11 mouse cellular contexts compared by ENCODE assay signal in the genomic region with DNA sequence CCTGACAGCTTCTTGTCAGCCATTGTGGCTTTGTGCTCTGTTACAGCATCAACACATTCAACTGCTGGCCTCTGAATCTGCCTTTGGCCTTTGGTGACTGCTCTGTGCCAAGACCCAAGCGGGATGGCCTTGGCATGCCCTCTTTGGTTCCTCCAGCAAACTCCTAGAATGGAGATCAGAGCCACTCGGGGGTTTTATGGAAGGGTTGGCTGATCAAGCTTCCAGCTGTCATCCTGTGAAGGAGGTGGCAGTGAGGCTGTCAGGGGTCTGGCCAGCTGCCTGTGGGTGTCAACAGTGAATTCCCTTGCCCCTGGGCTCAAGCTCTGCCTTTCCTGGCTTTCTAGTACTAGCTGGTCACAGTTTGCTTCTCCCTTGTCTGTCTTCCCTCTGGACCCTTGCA.
A peak's percentile ranks its signal among the peaks of the same experiment; 100 is the strongest.
DNase-seq lines count a peak whose midpoint lies in the region; ATAC-seq and TF ChIP-seq lines count a peak whose summit lies in the region.
"Had no signal": no experiment of that assay in that cellular context is flagged by ENCODE, and none has a peak within 500 bp of the region (broad histone marks: within the 10 kb centered on the region; RNA-seq: fewer than 3 reads in every experiment).

No protein-coding gene starts in this region.

- peak; percentile 70 for DNase-seq in gastrocnemius, adult 2 months
- DNase-seq in lung, postnatal 36 days, result peak; percentile 54
- no peak for DNase-seq in kidney, postnatal 4 days
- DNase-seq in thymus, postnatal 14 days, result no peak
- DNase-seq: spleen, adult 18-20 months; thymus, postnatal 36 days had no signal

- H3K36me3 ChIP-seq in hindbrain, embryonic 16.5 days (ENCODE audit: control insufficient read depth, insufficient read depth, low read length), result no peaks in the 10 kb centered on the region
- H3K36me3 ChIP-seq in hindbrain, embryonic 13.5 days, result no peaks in the 10 kb centered on the region
- no peaks in the 10 kb centered on the region for H3K36me3 ChIP-seq in heart, embryonic 15.5 days
- H3K36me3 ChIP-seq: G1E; neural tube, embryonic 13.5 days had no signal

- WGBS in hindbrain, embryonic 16.5 days, result 38% methylated on average over 2 of the region's 2 CpGs
- WGBS in hindbrain, embryonic 13.5 days, result 59% methylated on average over 2 of the region's 2 CpGs
- WGBS in heart, embryonic 15.5 days, result 22% methylated on average over 2 of the region's 2 CpGs

- no peaks in the 10 kb centered on the region for H3K9me3 ChIP-seq in hindbrain, embryonic 16.5 days (ENCODE audit: control insufficient read depth, low read length)
- H3K9me3 ChIP-seq in hindbrain, embryonic 13.5 days, result no peaks in the 10 kb centered on the region
- no peaks in the 10 kb centered on the region for H3K9me3 ChIP-seq in heart, embryonic 15.5 days (replicated peaks)
- H3K9me3 ChIP-seq: G1E; neural tube, embryonic 13.5 days had no signal

- peaks cover 8% of the 10 kb centered on the region for H3K4me1 ChIP-seq in hindbrain, embryonic 16.5 days (ENCODE audit: control insufficient read depth, insufficient read depth, low read depth, low read length)
- H3K4me1 ChIP-seq in hindbrain, embryonic 13.5 days (replicated peaks), result peaks cover 14% of the 10 kb centered on the region
- H3K4me1 ChIP-seq in heart, embryonic 15.5 days (replicated peaks), result peaks cover 47% of the 10 kb centered on the region

- no peak overlapping the region for H3K27ac ChIP-seq in hindbrain, embryonic 16.5 days (ENCODE audit: low read depth, low read length)
- no peak overlapping the region for H3K27ac ChIP-seq in hindbrain, embryonic 13.5 days
- H3K27ac ChIP-seq in gastrocnemius, adult 2 months, result peak overlapping the region; percentile 43
- peak overlapping the region; percentile 79 for H3K27ac ChIP-seq in heart, embryonic 15.5 days
- H3K27ac ChIP-seq: neural tube, embryonic 13.5 days had no signal

- no peak overlapping the region for H3K9ac ChIP-seq in hindbrain, embryonic 16.5 days (ENCODE audit: low read depth, low read length)
- H3K9ac ChIP-seq in hindbrain, embryonic 13.5 days, result no peak overlapping the region
- peak overlapping the region; percentile 20; the same call in 1 of the 2 replicates for H3K9ac ChIP-seq in heart, embryonic 15.5 days
- H3K9ac ChIP-seq: neural tube, embryonic 13.5 days had no signal

- H3K27me3 ChIP-seq in hindbrain, embryonic 16.5 days (replicated peaks; ENCODE audit: control insufficient read depth, insufficient read depth, low read length), result no peaks in the 10 kb centered on the region
- no peaks in the 10 kb centered on the region for H3K27me3 ChIP-seq in hindbrain, embryonic 13.5 days
- H3K27me3 ChIP-seq in heart, embryonic 15.5 days, result no peaks in the 10 kb centered on the region
- H3K27me3 ChIP-seq: neural tube, embryonic 13.5 days had no signal

- no peak overlapping the region for H3K4me3 ChIP-seq in hindbrain, embryonic 16.5 days (ENCODE audit: low read length)
- no peak overlapping the region for H3K4me3 ChIP-seq in hindbrain, embryonic 13.5 days
- no peak overlapping the region for H3K4me3 ChIP-seq in gastrocnemius, adult 2 months
- H3K4me3 ChIP-seq in heart, embryonic 15.5 days, result no peak overlapping the region
- H3K4me3 ChIP-seq: neural tube, embryonic 13.5 days had no signal

- H3K4me2 ChIP-seq in hindbrain, embryonic 16.5 days (ENCODE audit: low read length), result no peak overlapping the region
- H3K4me2 ChIP-seq in hindbrain, embryonic 13.5 days, result no peak overlapping the region
- H3K4me2 ChIP-seq in heart, embryonic 15.5 days, result no peak overlapping the region
- H3K4me2 ChIP-seq: neural tube, embryonic 13.5 days had no signal

- no peak for TF ChIP-seq CTCF in gastrocnemius, adult 2 months (IDR thresholded peaks at IDR 0.05)

- intact Hi-C loops in gastrocnemius, adult 2 months (cut with DNase I), result no loop called here

- peak; percentile 30; the same call in 1 of the 2 replicates for ATAC-seq in hindbrain, embryonic 16.5 days
- no peak for ATAC-seq in hindbrain, embryonic 13.5 days (ENCODE audit: low FRiP score)
- peak; percentile 42; the same call in 1 of the 2 replicates for ATAC-seq in heart, embryonic 15.5 days (replicated peaks; ENCODE audit: insufficient number of reproducible peaks, insufficient read depth, low FRiP score, low read depth)

Comparison
In these comparisons a context has a peak if more than half of its experiments do, and no peak if none do; other contexts are left out.
1. H3K27ac ChIP-seq: peak in gastrocnemius, adult 2 months (single experiment) and heart, embryonic 15.5 days (single experiment); none in hindbrain, embryonic 16.5 days (single experiment) and hindbrain, embryonic 13.5 days (single experiment).
2. DNase-seq: peak in gastrocnemius, adult 2 months (single experiment) and lung, postnatal 36 days (single experiment); none in kidney, postnatal 4 days (0 of 2) and thymus, postnatal 14 days (single experiment).